Mouse (Mus musculus) natural killer cell, adult 2 months (primary cell): Measurements from ENCODE around the gene Prkcd.

Source experiments
- DNase-seq, 2 experiments: peaks; one replicate each; pipeline ENCODE4 v3.0.0; 2022; ENCODE audit warnings: low spot score in 2 of 2

Prkcd gene

GRCm38 (mm10) chr14:30625856-30626726, at the start of gene Prkcd:
Gene Prkcd (minus strand): TSS chr14:30626210.
- DNase-seq, result peak; percentile 87 to 89

GRCm38 (mm10) chr14:30674947-30675346, 48.9 kb upstream of the Prkcd start:
- DNase-seq, result no peak

- peak; percentile 71 to 88 for DNase-seq
These were observed 45.9 kb upstream of the Prkcd start for GRCm38 (mm10) chr14:30671986-30672312.

- DNase-seq, result no peak
These were observed 45.3 kb upstream of the Prkcd start for GRCm38 (mm10) chr14:30671095-30671985.

- no peak for DNase-seq
These were observed 44.2 kb upstream of the Prkcd start for GRCm38 (mm10) chr14:30670161-30670560.

- DNase-seq, result no peak
These were observed 40.6 kb upstream of the Prkcd start for GRCm38 (mm10) chr14:30666604-30667003.

- DNase-seq, result no peak
These were observed 40.1 kb upstream of the Prkcd start for GRCm38 (mm10) chr14:30666061-30666460.

GRCm38 (mm10) chr14:30655531-30655930, 29.5 kb upstream of the Prkcd start:
- DNase-seq, result no peak

- DNase-seq, result peak in 1 of 2 experiments; percentile 3
These were observed 28.8 kb upstream of the Prkcd start for GRCm38 (mm10) chr14:30654691-30655228.

GRCm38 (mm10) chr14:30653943-30654659, 28.1 kb upstream of the Prkcd start, which contains the start of gene Rft1:
Gene Rft1 (plus strand): TSS chr14:30654360.
- DNase-seq, result peak; percentile 98 to 99

- no peak for DNase-seq
These were observed 25.0 kb upstream of the Prkcd start for GRCm38 (mm10) chr14:30650969-30651368.

GRCm38 (mm10) chr14:30649745-30650144, 23.7 kb upstream of the Prkcd start:
- no peak for DNase-seq

GRCm38 (mm10) chr14:30648478-30648877, 22.5 kb upstream of the Prkcd start:
- DNase-seq, result no peak

GRCm38 (mm10) chr14:30646486-30646885, 20.5 kb upstream of the Prkcd start:
- no peak for DNase-seq

GRCm38 (mm10) chr14:30645066-30645465, 19.1 kb upstream of the Prkcd start:
- DNase-seq, result no peak

GRCm38 (mm10) chr14:30644026-30644425, 18.0 kb upstream of the Prkcd start:
- no peak for DNase-seq

GRCm38 (mm10) chr14:30641748-30642147, 15.7 kb upstream of the Prkcd start:
- no peak for DNase-seq

- no peak for DNase-seq
These were observed 12.7 kb upstream of the Prkcd start for GRCm38 (mm10) chr14:30638686-30639085.

- no peak for DNase-seq
These were observed 12.0 kb upstream of the Prkcd start for GRCm38 (mm10) chr14:30638009-30638408.

GRCm38 (mm10) chr14:30637087-30637486, 11.1 kb upstream of the Prkcd start:
- DNase-seq, result no peak

- no peak for DNase-seq
These were observed 10.5 kb upstream of the Prkcd start for GRCm38 (mm10) chr14:30636499-30636898.
